Mouse (Mus musculus): ENCODE measurements around the gene Mydgf. TPM values are rescaled to one million over a fixed set of nuclear protein-coding genes. Genes with fewer than 3 reads are reported as not detected.

The Mydgf gene
- 62.1 and 62.9 TPM in 2 replicates for polyA plus RNA-seq (2014; fragmentation: Nextera tagmentation; extraction: Ambion mirVana)

GRCm38 (mm10) chr17:56183658-56184103 is at the start of gene Mydgf:
TSS of gene Mydgf (minus strand) at chr17:56183920.
- WGBS, result under 1% methylated on average over 42 of the region's 47 CpGs
- Histone ChIP-seq H3K4me2 (replicated peaks; ENCODE audit: low read depth, low read length) (peak within 1 kb of the TSS; percentile 75), H3K27me3 (ENCODE audit: control insufficient read depth, insufficient read depth, low read length) (no peaks in the 10 kb centered on the region), H3K36me3 (ENCODE audit: control insufficient read depth, insufficient read depth, low read length) (peaks cover 8% of the 10 kb centered on the region; the same call in 1 of the 2 replicates), H3K9ac (ENCODE audit: low read depth, low read length) (peak within 1 kb of the TSS; percentile 79), H3K9me3 (ENCODE audit: control insufficient read depth, low read length) (no peaks in the 10 kb centered on the region), H3K4me1 (replicated peaks; ENCODE audit: control insufficient read depth, insufficient read depth, low read length) (peaks cover 6% of the 10 kb centered on the region), H3K27ac (ENCODE audit: low read depth, low read length) (no peak within 1 kb of the TSS), H3K4me3 (ENCODE audit: low read depth, low read length) (peak within 1 kb of the TSS; percentile 58)
- DNase-seq (ENCODE audit: low spot score) (peak; percentile 94), ATAC-seq (ENCODE audit: low FRiP score) (peak; percentile 90)

DNA sequence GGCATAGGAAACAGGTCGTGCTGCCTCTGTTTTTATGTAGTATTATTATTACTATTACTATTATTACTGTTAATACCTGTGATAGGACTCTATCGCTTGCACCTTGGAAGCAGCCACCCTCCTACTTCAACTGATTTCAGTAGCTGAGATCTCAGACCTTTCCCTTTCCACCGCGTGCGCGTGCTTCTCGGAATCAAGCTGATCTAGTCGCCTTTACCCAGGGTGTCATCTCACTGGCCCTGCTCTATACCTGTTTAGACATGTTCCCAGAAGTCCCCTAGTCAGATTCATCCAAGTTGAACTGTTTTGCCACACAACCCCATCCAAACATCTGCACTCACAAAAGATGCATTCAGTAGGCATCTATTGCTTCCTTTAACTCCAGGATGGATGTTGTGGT is 49.7 kb upstream of the Mydgf start:
- WGBS, result 54% methylated on average over 8 of the region's 8 CpGs
- DNase-seq (ENCODE audit: low spot score) (no peak), ATAC-seq (ENCODE audit: low FRiP score) (peak; percentile 28; the same call in 1 of the 2 replicates)
- Histone ChIP-seq H3K27me3 (ENCODE audit: control insufficient read depth, insufficient read depth, low read length) (0 out of 2 replicates have a peak, but pooled peaks cover 2% of the 10 kb centered on the region), H3K27ac (ENCODE audit: low read depth, low read length) (no peak overlapping the region), H3K4me2 (replicated peaks; ENCODE audit: low read depth, low read length) (peak overlapping the region; percentile 26), H3K9me3 (ENCODE audit: control insufficient read depth, low read length) (no peaks in the 10 kb centered on the region), H3K36me3 (ENCODE audit: control insufficient read depth, insufficient read depth, low read length) (no peaks in the 10 kb centered on the region), H3K4me3 (ENCODE audit: low read depth, low read length) (no peak overlapping the region), H3K9ac (ENCODE audit: low read depth, low read length) (no peak overlapping the region), H3K4me1 (replicated peaks; ENCODE audit: control insufficient read depth, insufficient read depth, low read length) (peaks cover 3% of the 10 kb centered on the region; the same call in 1 of the 2 replicates)

DNA sequence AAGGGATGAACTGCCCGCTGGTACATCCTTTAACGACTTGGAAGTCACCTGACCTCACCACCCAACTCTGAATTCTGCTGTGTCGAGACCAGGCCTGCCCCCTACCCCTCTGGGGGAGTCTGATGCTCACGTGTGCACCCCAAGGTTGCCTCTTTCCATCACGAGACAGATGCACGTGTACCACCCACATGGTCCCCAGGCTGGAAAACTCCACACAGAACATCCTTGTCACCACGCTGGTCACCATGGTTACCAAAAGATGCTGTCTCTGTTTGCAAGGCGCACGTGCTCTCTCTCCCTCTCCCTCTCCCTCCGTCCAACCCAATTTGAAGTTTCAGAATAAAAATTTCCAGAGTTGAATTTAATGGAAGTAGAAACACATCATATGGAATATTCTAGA is 46.2 kb upstream of the Mydgf start:
- H3K27ac ChIP-seq (ENCODE audit: low read depth, low read length), result no peak overlapping the region
- no peaks in the 10 kb centered on the region for H3K9me3 ChIP-seq (ENCODE audit: control insufficient read depth, low read length)
- H3K27me3 ChIP-seq (ENCODE audit: control insufficient read depth, insufficient read depth, low read length), result no peaks in the 10 kb centered on the region
- no peaks in the 10 kb centered on the region for H3K36me3 ChIP-seq (ENCODE audit: control insufficient read depth, insufficient read depth, low read length)
- H3K9ac ChIP-seq (ENCODE audit: low read depth, low read length), result no peak overlapping the region
- no peak for ATAC-seq (ENCODE audit: low FRiP score)
- WGBS, result 70% methylated on average over 10 of the region's 10 CpGs
- no peak overlapping the region for H3K4me2 ChIP-seq (replicated peaks; ENCODE audit: low read depth, low read length)
- H3K4me1 ChIP-seq (replicated peaks; ENCODE audit: control insufficient read depth, insufficient read depth, low read length), result peaks cover 3% of the 10 kb centered on the region; the same call in 1 of the 2 replicates
- DNase-seq (ENCODE audit: low spot score), result no peak
- H3K4me3 ChIP-seq (ENCODE audit: low read depth, low read length), result no peak overlapping the region

- no peak overlapping the region for H3K4me3 ChIP-seq (ENCODE audit: low read depth, low read length)
- no peak for ATAC-seq (ENCODE audit: low FRiP score)
- no peak for DNase-seq (ENCODE audit: low spot score)
- H3K9ac ChIP-seq (ENCODE audit: low read depth, low read length), result no peak overlapping the region
- 70% methylated on average over 3 of the region's 3 CpGs for WGBS
- H3K9me3 ChIP-seq (ENCODE audit: control insufficient read depth, low read length), result no peaks in the 10 kb centered on the region
- no peak overlapping the region for H3K4me2 ChIP-seq (replicated peaks; ENCODE audit: low read depth, low read length)
- no peaks in the 10 kb centered on the region for H3K4me1 ChIP-seq (replicated peaks; ENCODE audit: control insufficient read depth, insufficient read depth, low read length)
- no peaks in the 10 kb centered on the region for H3K36me3 ChIP-seq (ENCODE audit: control insufficient read depth, insufficient read depth, low read length)
- H3K27me3 ChIP-seq (ENCODE audit: control insufficient read depth, insufficient read depth, low read length), result no peaks in the 10 kb centered on the region
- no peak overlapping the region for H3K27ac ChIP-seq (ENCODE audit: low read depth, low read length)
Observed at GRCm38 (mm10) chr17:56226566-56226965, 42.8 kb upstream of the Mydgf start.

GRCm38 (mm10) chr17:56224916-56225315 is 41.2 kb upstream of the Mydgf start:
- 67% methylated on average over 1 of the region's 1 CpGs for WGBS
- Histone ChIP-seq H3K4me3 (ENCODE audit: low read depth, low read length) (no peak overlapping the region), H3K27ac (ENCODE audit: low read depth, low read length) (no peak overlapping the region), H3K9ac (ENCODE audit: low read depth, low read length) (no peak overlapping the region), H3K36me3 (ENCODE audit: control insufficient read depth, insufficient read depth, low read length) (no peaks in the 10 kb centered on the region), H3K4me2 (replicated peaks; ENCODE audit: low read depth, low read length) (no peak overlapping the region), H3K9me3 (ENCODE audit: control insufficient read depth, low read length) (no peaks in the 10 kb centered on the region), H3K4me1 (replicated peaks; ENCODE audit: control insufficient read depth, insufficient read depth, low read length) (no peaks in the 10 kb centered on the region), H3K27me3 (ENCODE audit: control insufficient read depth, insufficient read depth, low read length) (no peaks in the 10 kb centered on the region)
- DNase-seq (ENCODE audit: low spot score) (no peak), ATAC-seq (ENCODE audit: low FRiP score) (no peak)

GRCm38 (mm10) chr17:56219805-56220204 is 36.1 kb upstream of the Mydgf start:
- Histone ChIP-seq H3K36me3 (ENCODE audit: control insufficient read depth, insufficient read depth, low read length) (no peaks in the 10 kb centered on the region), H3K9me3 (ENCODE audit: control insufficient read depth, low read length) (no peaks in the 10 kb centered on the region), H3K4me2 (replicated peaks; ENCODE audit: low read depth, low read length) (no peak overlapping the region), H3K9ac (ENCODE audit: low read depth, low read length) (no peak overlapping the region), H3K27me3 (ENCODE audit: control insufficient read depth, insufficient read depth, low read length) (no peaks in the 10 kb centered on the region), H3K27ac (ENCODE audit: low read depth, low read length) (no peak overlapping the region), H3K4me3 (ENCODE audit: low read depth, low read length) (no peak overlapping the region), H3K4me1 (replicated peaks; ENCODE audit: control insufficient read depth, insufficient read depth, low read length) (peaks cover 8% of the 10 kb centered on the region)
- DNase-seq (ENCODE audit: low spot score) (no peak), ATAC-seq (ENCODE audit: low FRiP score) (no peak)
- WGBS, result 53% methylated on average over 3 of the region's 3 CpGs

- peak overlapping the region; percentile 78 for H3K4me2 ChIP-seq (replicated peaks; ENCODE audit: low read depth, low read length)
- H3K4me3 ChIP-seq (ENCODE audit: low read depth, low read length), result peak overlapping the region; percentile 71
- peak; percentile 64 for ATAC-seq (ENCODE audit: low FRiP score)
- H3K4me1 ChIP-seq (replicated peaks; ENCODE audit: control insufficient read depth, insufficient read depth, low read length), result peaks cover 8% of the 10 kb centered on the region
- peak overlapping the region; percentile 19; the same call in 1 of the 2 replicates for H3K27ac ChIP-seq (ENCODE audit: low read depth, low read length)
- no peaks in the 10 kb centered on the region for H3K36me3 ChIP-seq (ENCODE audit: control insufficient read depth, insufficient read depth, low read length)
- H3K27me3 ChIP-seq (ENCODE audit: control insufficient read depth, insufficient read depth, low read length), result no peaks in the 10 kb centered on the region
- 44% methylated on average over 12 of the region's 12 CpGs for WGBS
- H3K9me3 ChIP-seq (ENCODE audit: control insufficient read depth, low read length), result no peaks in the 10 kb centered on the region
- H3K9ac ChIP-seq (ENCODE audit: low read depth, low read length), result peak overlapping the region; percentile 89; the same call in 1 of the 2 replicates
- DNase-seq (ENCODE audit: low spot score), result no peak
Observed at GRCm38 (mm10) chr17:56219251-56219650, 35.5 kb upstream of the Mydgf start.

DNA sequence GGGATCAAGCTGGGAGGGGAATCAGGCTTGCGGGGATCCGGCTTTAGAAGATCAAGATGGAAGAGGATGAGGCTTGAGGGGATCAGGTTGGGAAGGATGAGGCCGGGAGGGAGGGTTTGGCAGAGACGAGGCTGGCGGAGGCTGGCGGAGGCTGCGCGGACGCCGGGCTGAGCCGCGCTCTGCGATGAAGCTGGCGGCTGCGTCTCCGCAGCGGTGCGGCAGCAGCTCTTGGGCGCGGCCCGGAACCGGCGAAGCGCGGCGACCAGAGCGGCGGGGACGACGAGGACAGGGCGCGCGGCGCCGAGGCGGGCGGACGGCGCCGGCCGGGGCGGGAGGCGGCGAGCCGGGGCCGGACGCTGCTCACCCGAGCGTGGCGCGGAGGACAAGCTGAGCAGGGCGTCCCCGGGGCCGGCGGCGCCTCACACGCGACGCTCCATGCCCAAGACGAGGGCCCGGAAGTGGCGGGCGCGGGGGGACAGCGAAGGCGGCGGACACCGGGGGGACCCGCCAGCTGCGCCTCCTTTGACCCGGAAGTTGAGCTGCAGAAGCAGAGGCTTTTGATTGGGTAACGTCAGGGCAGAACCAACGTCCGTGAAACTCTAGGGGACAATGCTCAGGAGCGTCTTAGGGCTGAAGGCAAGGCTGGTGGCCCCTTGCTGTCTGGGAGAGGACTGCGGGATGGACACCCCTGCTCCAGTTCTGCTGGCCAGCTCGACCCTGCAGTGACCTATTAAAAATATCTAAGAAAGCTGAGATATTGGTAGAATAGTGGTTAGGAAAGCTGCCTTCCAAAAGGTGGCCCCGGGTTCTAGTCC is 34.9 kb upstream of the Mydgf start, which contains the start of gene Dpp9:
Gene Dpp9 (minus strand): TSS at position 529 of the 815 bp plus-strand sequence.
- Histone ChIP-seq H3K9ac (ENCODE audit: low read depth, low read length) (peak within 1 kb of the TSS; percentile 89), H3K27me3 (ENCODE audit: control insufficient read depth, insufficient read depth, low read length) (no peaks in the 10 kb centered on the region), H3K27ac (ENCODE audit: low read depth, low read length) (peak within 1 kb of the TSS; percentile 83), H3K4me1 (replicated peaks; ENCODE audit: control insufficient read depth, insufficient read depth, low read length) (peaks cover 8% of the 10 kb centered on the region), H3K9me3 (ENCODE audit: control insufficient read depth, low read length) (no peaks in the 10 kb centered on the region), H3K4me3 (ENCODE audit: low read depth, low read length) (peak within 1 kb of the TSS; percentile 71), H3K4me2 (replicated peaks; ENCODE audit: low read depth, low read length) (peak within 1 kb of the TSS; percentile 78), H3K36me3 (ENCODE audit: control insufficient read depth, insufficient read depth, low read length) (no peaks in the 10 kb centered on the region)
- ATAC-seq (ENCODE audit: low FRiP score), result peak; percentile 100
- DNase-seq (ENCODE audit: low spot score), result peak; percentile 89
- WGBS, result under 1% methylated on average over 68 of the region's 78 CpGs

Data from hindbrain, embryonic 11.5 days (tissue).